Mouse (Mus musculus) thymus, adult 2 months (tissue): ENCODE data around the gene Gp1bb.

ENCODE experiments used
- CTCF ChIP-seq: fragments of 200-500 bp; IDR thresholded peaks from 2 replicates; pipeline ENCODE4 v1.5.1; 2012; ENCODE audit warnings: mild to moderate bottlenecking, control low read depth, low read length, moderate library complexity, borderline replicate concordance; ENCODE audit not compliant: control insufficient read depth, poor library complexity, insufficient read depth; ENCODE audit errors: extremely low read depth
- POLR2A ChIP-seq: fragments of 200-500 bp; IDR thresholded peaks from 2 replicates; pipeline ENCODE4 v1.6.1; 2012; ENCODE audit warnings: mild to moderate bottlenecking, low read length, control low read depth, moderate library complexity; ENCODE audit not compliant: control insufficient read depth, poor library complexity, insufficient read depth; ENCODE audit errors: extremely low read depth

DNA sequence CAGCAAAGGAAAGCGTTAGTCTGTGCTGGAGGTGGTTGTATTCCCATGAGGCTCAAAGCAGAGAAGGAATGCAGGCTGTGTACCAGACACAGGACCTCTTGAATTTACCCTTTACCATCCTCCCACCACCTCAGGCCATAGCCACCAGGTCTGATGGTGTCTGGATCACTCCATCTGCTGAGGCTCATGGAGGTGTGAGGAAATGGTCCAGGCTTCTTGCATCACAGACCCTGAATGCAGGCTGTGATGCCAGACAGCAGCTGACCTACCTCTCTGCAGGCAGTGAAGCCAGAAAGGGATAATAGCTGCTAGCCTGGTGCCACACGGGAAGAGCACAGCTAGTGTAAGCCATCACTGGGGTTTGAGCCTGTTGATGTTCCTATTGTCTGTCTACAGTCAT is 16.2 kb upstream of the Gp1bb start:
- TF ChIP-seq POLR2A = no peak
- TF ChIP-seq CTCF = no peak
